Mouse (Mus musculus): ENCODE results near the gene Maml3. TPM values are rescaled to one million over a fixed set of nuclear protein-coding genes. Genes with fewer than 3 reads are reported as not detected.

Gene Maml3
- polyA plus RNA-seq, 1 experiment from 2014 or later: 5.2 TPM

DNA sequence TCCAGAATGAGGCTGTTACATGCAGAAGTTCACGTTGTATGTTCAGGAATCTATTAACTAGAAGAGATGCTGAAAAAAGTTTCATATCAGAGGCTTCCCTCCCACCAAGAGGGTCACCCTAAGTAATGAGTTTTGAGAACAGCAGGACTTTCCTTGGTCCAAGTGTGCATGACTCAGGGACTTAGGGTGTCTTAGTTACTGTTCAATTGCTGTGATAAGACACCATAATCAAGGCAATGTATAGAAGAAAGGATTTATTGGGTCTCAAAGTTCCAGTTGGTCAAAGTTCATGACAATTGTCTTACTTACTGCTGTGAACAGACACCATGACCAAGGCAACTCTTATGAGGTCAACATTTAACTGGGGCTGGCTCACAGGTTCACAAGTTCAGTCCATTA, 433.8 kb downstream of the Maml3 start:
- Histone ChIP-seq H3K4me3 (ENCODE audit: low read length) (no peak overlapping the region), H3K9ac (ENCODE audit: low read depth, low read length) (no peak overlapping the region), H3K9me3 (ENCODE audit: control insufficient read depth, low read length) (no peaks in the 10 kb centered on the region), H3K4me1 (ENCODE audit: control insufficient read depth, insufficient read depth, low read depth, low read length) (no peaks in the 10 kb centered on the region), H3K27ac (ENCODE audit: low read depth, low read length) (no peak overlapping the region), H3K27me3 (replicated peaks; ENCODE audit: control insufficient read depth, insufficient read depth, low read length) (no peaks in the 10 kb centered on the region), H3K36me3 (ENCODE audit: control insufficient read depth, insufficient read depth, low read length) (no peaks in the 10 kb centered on the region), H3K4me2 (ENCODE audit: low read length) (no peak overlapping the region)
- ATAC-seq: no peak
- 89% methylated on average over 1 of the region's 1 CpGs for WGBS

DNA sequence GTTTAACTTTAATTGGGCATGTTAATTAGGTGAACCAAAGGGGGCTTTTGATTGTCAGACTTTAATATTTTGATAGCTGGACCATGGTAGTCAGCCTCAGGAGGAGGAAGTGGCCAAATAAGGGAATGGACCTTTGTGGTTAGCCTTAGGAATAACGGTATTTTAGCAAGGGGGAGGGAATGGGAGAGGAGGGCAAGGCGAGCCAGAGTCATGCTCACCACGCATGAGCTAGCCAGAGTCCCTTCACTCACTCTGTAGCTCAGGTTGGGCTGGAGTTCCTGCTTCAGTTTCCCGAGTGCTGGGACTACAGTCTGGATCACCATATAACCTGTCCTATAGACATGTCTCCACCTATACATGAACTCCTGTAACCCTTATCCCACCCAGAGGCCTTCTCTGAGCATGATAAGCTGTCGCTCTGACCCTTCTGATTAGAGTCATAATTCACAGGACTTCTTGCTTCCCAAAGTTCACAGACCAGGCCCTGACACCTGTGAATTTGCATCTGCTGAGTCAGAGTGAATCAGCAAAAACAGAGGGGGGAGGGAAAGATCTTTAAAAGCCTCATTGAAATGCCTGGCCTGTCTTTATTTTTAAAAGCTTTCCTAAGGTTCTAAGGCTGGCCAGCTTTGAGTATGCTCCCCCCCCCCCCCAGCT, 434.3 kb downstream of the Maml3 start:
- 80% methylated on average over 5 of the region's 5 CpGs for WGBS
- ATAC-seq: no peak
- no peak overlapping the region for H3K4me2 ChIP-seq (ENCODE audit: low read length)

DNA sequence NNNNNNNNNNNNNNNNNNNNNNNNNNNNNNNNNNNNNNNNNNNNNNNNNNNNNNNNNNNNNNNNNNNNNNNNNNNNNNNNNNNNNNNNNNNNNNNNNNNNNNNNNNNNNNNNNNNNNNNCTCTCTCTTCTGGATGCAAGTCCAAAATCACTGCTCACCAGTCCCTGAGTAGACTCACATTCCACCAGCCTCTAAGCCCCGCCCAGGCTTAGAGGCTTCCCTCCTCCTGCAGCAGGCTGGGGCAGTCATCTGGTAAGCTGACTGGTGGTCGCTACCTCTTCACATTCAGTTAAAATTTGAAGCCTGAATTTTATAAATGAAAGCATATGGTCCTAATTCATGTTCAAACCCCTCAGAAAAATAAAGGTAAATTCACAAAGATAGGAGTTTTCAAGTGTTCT, 436.3 kb downstream of the Maml3 start:
- Histone ChIP-seq H3K9ac (ENCODE audit: low read depth, low read length) (no peak overlapping the region), H3K36me3 (ENCODE audit: control insufficient read depth, insufficient read depth, low read length) (no peaks in the 10 kb centered on the region), H3K27ac (ENCODE audit: low read depth, low read length) (no peak overlapping the region), H3K9me3 (ENCODE audit: control insufficient read depth, low read length) (no peaks in the 10 kb centered on the region), H3K4me1 (ENCODE audit: control insufficient read depth, insufficient read depth, low read depth, low read length) (no peaks in the 10 kb centered on the region), H3K27me3 (replicated peaks; ENCODE audit: control insufficient read depth, insufficient read depth, low read length) (no peaks in the 10 kb centered on the region), H3K4me2 (ENCODE audit: low read length) (no peak overlapping the region), H3K4me3 (ENCODE audit: low read length) (no peak overlapping the region)
- ATAC-seq: no peak
- 47% methylated on average over 2 of the region's 2 CpGs for WGBS

More for the DNA sequence above, 434.3 kb downstream of the Maml3 start:
- H3K4me1 ChIP-seq (ENCODE audit: control insufficient read depth, insufficient read depth, low read depth, low read length): no peaks in the 10 kb centered on the region
- H3K9ac ChIP-seq (ENCODE audit: low read depth, low read length): no peak overlapping the region
- no peak overlapping the region for H3K4me3 ChIP-seq (ENCODE audit: low read length)
- no peaks in the 10 kb centered on the region for H3K36me3 ChIP-seq (ENCODE audit: control insufficient read depth, insufficient read depth, low read length)
- H3K27me3 ChIP-seq (replicated peaks; ENCODE audit: control insufficient read depth, insufficient read depth, low read length): no peaks in the 10 kb centered on the region
- H3K27ac ChIP-seq (ENCODE audit: low read depth, low read length): no peak overlapping the region
- no peaks in the 10 kb centered on the region for H3K9me3 ChIP-seq (ENCODE audit: control insufficient read depth, low read length)

DNA sequence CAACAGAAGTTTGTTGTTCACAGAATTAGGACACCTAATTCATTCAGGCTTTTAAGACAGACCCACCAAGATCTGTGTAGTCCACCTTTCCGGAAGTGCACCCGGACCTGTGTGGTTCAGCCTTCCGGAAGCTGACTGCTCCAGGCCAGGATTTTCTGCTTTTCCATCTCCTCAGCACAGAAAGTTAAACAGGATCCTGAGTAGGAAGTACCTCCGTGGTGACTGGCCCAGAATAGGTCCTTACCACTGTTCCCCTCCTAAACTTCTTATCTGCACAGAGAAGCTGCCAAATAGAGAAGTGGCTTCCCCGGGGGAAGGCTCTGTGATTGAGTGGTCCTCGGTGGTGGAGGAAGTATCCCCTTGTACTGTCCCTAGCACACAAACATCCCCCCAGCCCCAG, 442.3 kb downstream of the Maml3 start:
- no peak overlapping the region for H3K9ac ChIP-seq (ENCODE audit: low read depth, low read length)
- ATAC-seq: no peak
- no peaks in the 10 kb centered on the region for H3K4me1 ChIP-seq (ENCODE audit: control insufficient read depth, insufficient read depth, low read depth, low read length)
- H3K27me3 ChIP-seq (replicated peaks; ENCODE audit: control insufficient read depth, insufficient read depth, low read length): no peaks in the 10 kb centered on the region
- no peaks in the 10 kb centered on the region for H3K9me3 ChIP-seq (ENCODE audit: control insufficient read depth, low read length)
- 77% methylated on average over 6 of the region's 6 CpGs for WGBS
- no peaks in the 10 kb centered on the region for H3K36me3 ChIP-seq (ENCODE audit: control insufficient read depth, insufficient read depth, low read length)
- no peak overlapping the region for H3K4me3 ChIP-seq (ENCODE audit: low read length)
- no peak overlapping the region for H3K4me2 ChIP-seq (ENCODE audit: low read length)
- H3K27ac ChIP-seq (ENCODE audit: low read depth, low read length): no peak overlapping the region

DNA sequence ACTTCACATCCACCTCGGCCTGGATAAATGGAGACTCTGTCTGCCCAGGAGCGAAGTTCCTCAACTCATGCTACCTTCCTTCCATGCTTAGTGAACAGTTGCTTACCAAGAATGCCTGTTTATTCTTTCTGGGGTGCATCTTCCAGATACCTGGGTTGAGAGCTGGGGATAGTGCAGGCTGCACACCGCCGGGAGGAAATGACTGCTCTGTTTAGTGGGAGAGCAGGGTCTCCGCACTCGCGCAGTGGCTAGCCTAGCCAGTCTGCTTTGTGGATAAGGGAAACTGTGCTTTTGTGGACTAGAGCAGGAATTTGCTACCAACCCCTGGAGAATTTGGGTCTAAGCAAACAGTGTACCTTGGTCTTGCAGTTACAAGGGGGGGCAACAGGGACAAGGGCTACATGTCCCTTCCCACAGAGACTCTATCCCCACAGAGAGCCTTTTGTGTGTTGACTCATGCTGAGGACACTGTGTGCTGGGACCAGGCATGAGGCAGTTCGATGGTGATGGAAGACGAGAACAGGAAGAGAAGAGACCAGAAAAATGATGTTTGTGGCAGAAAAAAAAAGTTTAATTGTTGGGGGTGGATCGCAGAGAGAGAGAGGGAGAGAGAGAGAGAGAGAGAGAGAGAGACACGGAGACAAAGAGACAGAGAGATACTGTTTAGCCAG, 442.9 kb downstream of the Maml3 start:
- H3K4me2 ChIP-seq (ENCODE audit: low read length): no peak overlapping the region
- no peak overlapping the region for H3K9ac ChIP-seq (ENCODE audit: low read depth, low read length)
- no peaks in the 10 kb centered on the region for H3K4me1 ChIP-seq (ENCODE audit: control insufficient read depth, insufficient read depth, low read depth, low read length)
- H3K27me3 ChIP-seq (replicated peaks; ENCODE audit: control insufficient read depth, insufficient read depth, low read length): no peaks in the 10 kb centered on the region
- no peak overlapping the region for H3K27ac ChIP-seq (ENCODE audit: low read depth, low read length)
- 78% methylated on average over 11 of the region's 11 CpGs for WGBS
- no peak overlapping the region for H3K4me3 ChIP-seq (ENCODE audit: low read length)
- no peaks in the 10 kb centered on the region for H3K9me3 ChIP-seq (ENCODE audit: control insufficient read depth, low read length)
- no peaks in the 10 kb centered on the region for H3K36me3 ChIP-seq (ENCODE audit: control insufficient read depth, insufficient read depth, low read length)
- ATAC-seq: no peak

DNA sequence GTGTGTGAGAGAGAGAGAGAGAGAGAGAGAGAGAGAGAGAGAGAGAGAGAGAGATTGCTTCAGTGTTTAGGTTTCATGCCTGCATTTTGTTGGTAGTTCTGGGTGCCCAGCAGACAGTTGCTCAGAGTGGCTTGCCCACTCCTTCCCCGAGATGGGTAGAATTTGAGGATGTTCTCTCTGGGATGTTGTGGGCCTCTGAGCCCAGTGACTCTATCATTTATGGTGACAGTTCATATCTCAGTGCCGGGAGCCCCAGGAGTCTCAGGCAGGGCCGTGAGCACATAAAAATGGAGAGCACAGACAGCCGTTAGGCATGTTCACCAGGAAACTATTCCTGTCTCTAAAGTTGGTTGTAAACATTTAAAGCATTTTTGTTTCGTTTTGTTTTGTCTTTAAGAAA, 443.5 kb downstream of the Maml3 start:
- no peak overlapping the region for H3K9ac ChIP-seq (ENCODE audit: low read depth, low read length)
- no peak for ATAC-seq
- H3K4me3 ChIP-seq (ENCODE audit: low read length): no peak overlapping the region
- no peaks in the 10 kb centered on the region for H3K27me3 ChIP-seq (replicated peaks; ENCODE audit: control insufficient read depth, insufficient read depth, low read length)
- no peaks in the 10 kb centered on the region for H3K36me3 ChIP-seq (ENCODE audit: control insufficient read depth, insufficient read depth, low read length)
- H3K4me1 ChIP-seq (ENCODE audit: control insufficient read depth, insufficient read depth, low read depth, low read length): no peaks in the 10 kb centered on the region
- H3K9me3 ChIP-seq (ENCODE audit: control insufficient read depth, low read length): no peaks in the 10 kb centered on the region
- no peak overlapping the region for H3K27ac ChIP-seq (ENCODE audit: low read depth, low read length)
- WGBS: 68% methylated on average over 5 of the region's 5 CpGs
- H3K4me2 ChIP-seq (ENCODE audit: low read length): no peak overlapping the region

DNA sequence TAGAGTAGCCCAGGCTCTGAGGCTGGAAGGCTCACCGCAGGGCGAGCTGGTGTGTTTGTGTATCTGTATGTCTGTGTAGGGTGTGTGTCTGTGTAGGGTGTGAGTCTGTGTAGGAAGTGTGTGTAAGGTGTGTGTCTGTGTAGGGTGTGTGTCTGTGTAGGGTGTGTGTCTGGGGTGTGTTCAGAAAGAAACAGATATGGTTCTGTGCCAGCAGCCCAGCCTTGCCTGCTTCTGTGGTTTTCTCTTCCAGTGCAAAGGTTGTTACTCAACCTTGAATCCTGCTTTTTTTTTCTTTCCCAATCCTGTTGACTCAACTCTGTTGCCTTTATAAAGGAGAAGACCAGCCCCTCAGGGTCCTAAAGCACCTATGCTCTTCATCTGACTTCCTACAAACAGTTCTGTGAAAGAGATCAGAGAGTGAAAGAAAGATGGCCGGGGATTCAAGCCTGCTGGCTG, 444.0 kb downstream of the Maml3 start:
- Histone ChIP-seq H3K9me3 (ENCODE audit: control insufficient read depth, low read length) (no peaks in the 10 kb centered on the region), H3K9ac (ENCODE audit: low read depth, low read length) (no peak overlapping the region), H3K36me3 (ENCODE audit: control insufficient read depth, insufficient read depth, low read length) (no peaks in the 10 kb centered on the region), H3K27ac (ENCODE audit: low read depth, low read length) (no peak overlapping the region), H3K27me3 (replicated peaks; ENCODE audit: control insufficient read depth, insufficient read depth, low read length) (no peaks in the 10 kb centered on the region), H3K4me1 (ENCODE audit: control insufficient read depth, insufficient read depth, low read depth, low read length) (no peaks in the 10 kb centered on the region), H3K4me2 (ENCODE audit: low read length) (no peak overlapping the region), H3K4me3 (ENCODE audit: low read length) (no peak overlapping the region)
- no peak for ATAC-seq
- WGBS: 83% methylated on average over 3 of the region's 3 CpGs

DNA sequence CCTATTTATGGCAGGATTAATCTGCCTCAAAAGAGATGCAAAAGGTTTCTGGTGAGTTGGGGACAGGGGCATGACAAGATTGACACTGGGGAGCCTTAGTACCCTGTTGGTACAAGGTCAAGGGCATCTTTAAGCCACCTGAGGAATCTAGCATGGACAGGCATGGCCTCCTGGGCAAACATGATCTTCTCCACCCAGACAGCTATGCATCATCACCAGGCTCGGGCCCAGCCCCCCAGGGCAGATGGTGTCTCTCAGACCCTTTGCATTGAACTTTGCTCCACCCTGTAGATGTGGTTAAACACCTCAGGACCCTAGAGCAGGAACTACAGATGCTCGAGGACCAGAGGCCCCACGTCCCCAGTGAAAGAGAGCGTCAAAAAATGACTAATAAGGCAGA, 444.8 kb downstream of the Maml3 start, which contains the start of gene Mgst2:
Gene Mgst2 (plus strand): TSS at position 301 of the 400 bp plus-strand sequence.
- no peak for ATAC-seq
- no peaks in the 10 kb centered on the region for H3K27me3 ChIP-seq (replicated peaks; ENCODE audit: control insufficient read depth, insufficient read depth, low read length)
- no peak within 1 kb of the TSS for H3K4me3 ChIP-seq (ENCODE audit: low read length)
- WGBS: 63% methylated on average over 4 of the region's 4 CpGs
- H3K27ac ChIP-seq (ENCODE audit: low read depth, low read length): no peak within 1 kb of the TSS
- no peaks in the 10 kb centered on the region for H3K9me3 ChIP-seq (ENCODE audit: control insufficient read depth, low read length)
- H3K36me3 ChIP-seq (ENCODE audit: control insufficient read depth, insufficient read depth, low read length): no peaks in the 10 kb centered on the region
- H3K4me2 ChIP-seq (ENCODE audit: low read length): no peak within 1 kb of the TSS
- no peak within 1 kb of the TSS for H3K9ac ChIP-seq (ENCODE audit: low read depth, low read length)
- no peaks in the 10 kb centered on the region for H3K4me1 ChIP-seq (ENCODE audit: control insufficient read depth, insufficient read depth, low read depth, low read length)

DNA sequence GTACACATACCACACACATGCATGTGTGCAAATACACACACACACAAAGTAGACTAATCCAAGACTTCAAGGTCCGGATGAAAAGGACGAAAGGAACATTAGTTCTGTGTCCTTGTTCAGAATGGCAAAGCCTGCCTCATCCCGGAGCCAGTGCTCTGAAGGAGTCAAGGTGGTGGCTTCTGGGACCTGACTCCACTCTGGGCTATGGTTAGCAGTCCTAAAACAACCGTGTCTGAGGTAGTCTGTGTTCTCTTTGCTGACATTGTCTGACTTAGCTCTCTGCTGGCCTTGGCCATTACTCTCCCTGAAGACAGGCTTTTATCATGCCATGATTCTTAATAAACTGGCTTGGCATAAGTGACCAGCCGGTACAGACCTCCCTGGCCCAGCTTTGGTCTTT, 445.5 kb downstream of the Maml3 start:
- H3K4me1 ChIP-seq (ENCODE audit: control insufficient read depth, insufficient read depth, low read depth, low read length): no peaks in the 10 kb centered on the region

More for the DNA sequence above, 445.5 kb downstream of the Maml3 start:
- Histone ChIP-seq H3K36me3 (ENCODE audit: control insufficient read depth, insufficient read depth, low read length) (no peaks in the 10 kb centered on the region), H3K4me3 (ENCODE audit: low read length) (no peak overlapping the region), H3K27me3 (replicated peaks; ENCODE audit: control insufficient read depth, insufficient read depth, low read length) (no peaks in the 10 kb centered on the region), H3K27ac (ENCODE audit: low read depth, low read length) (no peak overlapping the region), H3K4me2 (ENCODE audit: low read length) (no peak overlapping the region), H3K9ac (ENCODE audit: low read depth, low read length) (no peak overlapping the region), H3K9me3 (ENCODE audit: control insufficient read depth, low read length) (no peaks in the 10 kb centered on the region)
- no peak for ATAC-seq
- 92% methylated on average over 5 of the region's 5 CpGs for WGBS
